Mouse (Mus musculus): ENCODE data around the gene Tbcel. TPM values are rescaled to one million over a fixed set of nuclear protein-coding genes. Genes with fewer than 3 reads are reported as not detected.

Tbcel gene
- polyA plus RNA-seq, 1 experiment from 2014 or later: 6.1 TPM

- 64% methylated on average over 2 of the region's 2 CpGs for WGBS
- H3K4me3 ChIP-seq: no peak overlapping the region
- H3K36me3 ChIP-seq: no peaks in the 10 kb centered on the region
- H3K9ac ChIP-seq: no peak overlapping the region
- H3K9me3 ChIP-seq (replicated peaks): no peaks in the 10 kb centered on the region
- no peak overlapping the region for H3K4me2 ChIP-seq (replicated peaks)
- H3K4me1 ChIP-seq: peaks cover 6% of the 10 kb centered on the region; the same call in 1 of the 2 replicates
- no peak overlapping the region for H3K27ac ChIP-seq
- no peaks in the 10 kb centered on the region for H3K27me3 ChIP-seq
- no peak for ATAC-seq (ENCODE audit: low FRiP score)
These were observed 111.5 kb downstream of the Tbcel start for GRCm38 (mm10) chr9:42396141-42396540.

GRCm38 (mm10) chr9:42394903-42395302, 112.7 kb downstream of the Tbcel start:
- no peak for ATAC-seq (ENCODE audit: low FRiP score)
- 83% methylated on average over 6 of the region's 6 CpGs for WGBS
- no peak overlapping the region for H3K4me3 ChIP-seq
- H3K4me2 ChIP-seq (replicated peaks): no peak overlapping the region
- no peaks in the 10 kb centered on the region for H3K36me3 ChIP-seq
- no peaks in the 10 kb centered on the region for H3K27me3 ChIP-seq
- peaks cover 6% of the 10 kb centered on the region; the same call in 1 of the 2 replicates for H3K4me1 ChIP-seq
- H3K27ac ChIP-seq: no peak overlapping the region
- no peaks in the 10 kb centered on the region for H3K9me3 ChIP-seq (replicated peaks)
- H3K9ac ChIP-seq: no peak overlapping the region

- peaks cover 5% of the 10 kb centered on the region; the same call in 1 of the 2 replicates for H3K4me1 ChIP-seq
- no peak overlapping the region for H3K4me3 ChIP-seq
- no peaks in the 10 kb centered on the region for H3K9me3 ChIP-seq (replicated peaks)
- H3K27ac ChIP-seq: no peak overlapping the region
- 80% methylated on average over 8 of the region's 8 CpGs for WGBS
- no peak overlapping the region for H3K9ac ChIP-seq
- no peaks in the 10 kb centered on the region for H3K27me3 ChIP-seq
- ATAC-seq (ENCODE audit: low FRiP score): no peak
- H3K4me2 ChIP-seq (replicated peaks): no peak overlapping the region
- H3K36me3 ChIP-seq: no peaks in the 10 kb centered on the region
These were observed 113.3 kb downstream of the Tbcel start for GRCm38 (mm10) chr9:42394321-42394720.

DNA sequence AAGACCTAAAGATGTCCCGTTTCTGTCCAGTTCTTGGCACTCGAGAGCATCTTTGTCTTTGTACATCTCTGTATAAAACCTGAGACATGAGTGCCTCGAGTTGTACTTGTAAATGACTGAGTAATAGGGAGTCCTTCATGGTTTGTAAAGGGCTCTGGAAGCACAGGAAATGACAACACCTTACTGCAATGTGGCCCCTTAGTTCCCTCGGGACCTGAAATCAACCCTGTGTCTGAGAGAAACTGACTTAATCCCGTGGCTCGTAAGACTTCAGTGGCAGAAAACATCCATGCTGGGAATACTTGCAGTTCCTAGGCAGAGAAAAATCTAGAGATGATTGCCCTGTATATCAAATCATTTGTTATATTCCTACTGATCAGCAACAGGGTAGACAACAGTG, 114.7 kb downstream of the Tbcel start:
- no peak overlapping the region for H3K27ac ChIP-seq
- 0 out of 2 replicates have a peak, but pooled peaks cover 3% of the 10 kb centered on the region for H3K4me1 ChIP-seq
- H3K27me3 ChIP-seq: no peaks in the 10 kb centered on the region
- H3K9ac ChIP-seq: no peak overlapping the region
- no peak overlapping the region for H3K4me2 ChIP-seq (replicated peaks)
- H3K4me3 ChIP-seq: no peak overlapping the region
- 76% methylated on average over 6 of the region's 6 CpGs for WGBS
- H3K36me3 ChIP-seq: no peaks in the 10 kb centered on the region
- no peaks in the 10 kb centered on the region for H3K9me3 ChIP-seq (replicated peaks)
- ATAC-seq (ENCODE audit: low FRiP score): no peak

- 0 out of 2 replicates have a peak, but pooled peaks cover 3% of the 10 kb centered on the region for H3K4me1 ChIP-seq
- H3K27ac ChIP-seq: no peak overlapping the region
- H3K36me3 ChIP-seq: no peaks in the 10 kb centered on the region
- 0 out of 2 replicates have a peak, but pooled peaks cover 5% of the 10 kb centered on the region for H3K27me3 ChIP-seq
- H3K4me2 ChIP-seq (replicated peaks): no peak overlapping the region
- H3K4me3 ChIP-seq: no peak overlapping the region
- H3K9me3 ChIP-seq (replicated peaks): no peaks in the 10 kb centered on the region
- ATAC-seq (ENCODE audit: low FRiP score): no peak
- no peak overlapping the region for H3K9ac ChIP-seq
- 45% methylated on average over 4 of the region's 4 CpGs for whole genome bisulfite sequencing
These were observed 119.1 kb downstream of the Tbcel start for GRCm38 (mm10) chr9:42388490-42388889.

- Histone ChIP-seq H3K4me1 (peaks cover 4% of the 10 kb centered on the region; the same call in 1 of the 2 replicates), H3K36me3 (no peaks in the 10 kb centered on the region), H3K27ac (no peak overlapping the region), H3K27me3 (0 out of 2 replicates have a peak, but pooled peaks cover 5% of the 10 kb centered on the region), H3K4me3 (no peak overlapping the region), H3K9me3 (replicated peaks) (no peaks in the 10 kb centered on the region), H3K9ac (no peak overlapping the region), H3K4me2 (replicated peaks) (no peak overlapping the region)
- ATAC-seq (ENCODE audit: low FRiP score): no peak
- 76% methylated on average over 8 of the region's 8 CpGs for WGBS
These were observed 120.6 kb downstream of the Tbcel start for GRCm38 (mm10) chr9:42387038-42387437.

- 79% methylated on average over 13 of the region's 13 CpGs for WGBS
These were observed 122.0 kb downstream of the Tbcel start for GRCm38 (mm10) chr9:42385656-42386055.

GRCm38 (mm10) chr9:42382628-42383347, 124.8 kb downstream of the Tbcel start:
- peak; percentile 81 for ATAC-seq (ENCODE audit: low FRiP score)

More at GRCm38 (mm10) chr9:42385656-42386055, 122.0 kb downstream of the Tbcel start:
- Histone ChIP-seq H3K4me2 (replicated peaks) (no peak overlapping the region), H3K4me1 (peaks cover 4% of the 10 kb centered on the region; the same call in 1 of the 2 replicates), H3K9me3 (replicated peaks) (no peaks in the 10 kb centered on the region), H3K36me3 (no peaks in the 10 kb centered on the region), H3K4me3 (no peak overlapping the region), H3K27me3 (0 out of 2 replicates have a peak, but pooled peaks cover 5% of the 10 kb centered on the region), H3K27ac (no peak overlapping the region), H3K9ac (no peak overlapping the region)
- no peak for ATAC-seq (ENCODE audit: low FRiP score)

DNA sequence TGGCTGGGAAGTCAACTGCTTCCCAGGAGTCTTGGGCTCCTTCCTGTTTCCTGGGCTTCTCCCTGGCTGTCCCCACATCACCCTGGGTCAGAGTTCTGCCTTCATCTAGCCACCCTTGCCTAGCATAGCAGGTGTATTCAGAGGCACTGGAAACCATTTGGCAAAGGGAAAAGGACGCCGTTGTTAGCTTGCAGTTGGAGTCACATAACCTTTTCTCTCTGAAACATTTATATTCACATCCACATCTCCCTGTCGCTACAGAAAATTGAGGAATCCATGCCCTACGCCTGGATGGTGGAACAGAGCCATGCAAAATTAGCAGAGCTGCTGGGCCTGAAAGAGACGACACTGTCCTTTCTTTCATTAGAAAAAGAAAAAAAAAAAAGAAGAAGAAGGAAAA, 125.5 kb downstream of the Tbcel start:
- H3K9ac ChIP-seq: no peak overlapping the region
- no peaks in the 10 kb centered on the region for H3K9me3 ChIP-seq (replicated peaks)
- H3K4me2 ChIP-seq (replicated peaks): no peak overlapping the region
- no peaks in the 10 kb centered on the region for H3K36me3 ChIP-seq
- WGBS: 46% methylated on average over 5 of the region's 5 CpGs
- no peak overlapping the region for H3K27ac ChIP-seq
- H3K27me3 ChIP-seq: 0 out of 2 replicates have a peak, but pooled peaks cover 5% of the 10 kb centered on the region
- no peak overlapping the region for H3K4me3 ChIP-seq
- peaks cover 4% of the 10 kb centered on the region; the same call in 1 of the 2 replicates for H3K4me1 ChIP-seq
- no peak for ATAC-seq (ENCODE audit: low FRiP score)

More at GRCm38 (mm10) chr9:42382628-42383347, 124.8 kb downstream of the Tbcel start:
- Histone ChIP-seq H3K27ac (no peak overlapping the region), H3K4me2 (replicated peaks) (no peak overlapping the region), H3K4me3 (no peak overlapping the region), H3K4me1 (peaks cover 4% of the 10 kb centered on the region; the same call in 1 of the 2 replicates), H3K36me3 (no peaks in the 10 kb centered on the region), H3K27me3 (0 out of 2 replicates have a peak, but pooled peaks cover 5% of the 10 kb centered on the region), H3K9me3 (replicated peaks) (no peaks in the 10 kb centered on the region), H3K9ac (no peak overlapping the region)
- 69% methylated on average over 8 of the region's 8 CpGs for WGBS

- H3K4me3 ChIP-seq: no peak overlapping the region
- no peak overlapping the region for H3K27ac ChIP-seq
- no peak overlapping the region for H3K9ac ChIP-seq
- no peaks in the 10 kb centered on the region for H3K27me3 ChIP-seq
- peaks cover 4% of the 10 kb centered on the region; the same call in 1 of the 2 replicates for H3K4me1 ChIP-seq
- H3K9me3 ChIP-seq (replicated peaks): no peaks in the 10 kb centered on the region
- no peaks in the 10 kb centered on the region for H3K36me3 ChIP-seq
- 91% methylated on average over 4 of the region's 4 CpGs for WGBS
- H3K4me2 ChIP-seq (replicated peaks): no peak overlapping the region
- ATAC-seq (ENCODE audit: low FRiP score): no peak
These were observed 129.5 kb downstream of the Tbcel start for GRCm38 (mm10) chr9:42378071-42378470.

DNA sequence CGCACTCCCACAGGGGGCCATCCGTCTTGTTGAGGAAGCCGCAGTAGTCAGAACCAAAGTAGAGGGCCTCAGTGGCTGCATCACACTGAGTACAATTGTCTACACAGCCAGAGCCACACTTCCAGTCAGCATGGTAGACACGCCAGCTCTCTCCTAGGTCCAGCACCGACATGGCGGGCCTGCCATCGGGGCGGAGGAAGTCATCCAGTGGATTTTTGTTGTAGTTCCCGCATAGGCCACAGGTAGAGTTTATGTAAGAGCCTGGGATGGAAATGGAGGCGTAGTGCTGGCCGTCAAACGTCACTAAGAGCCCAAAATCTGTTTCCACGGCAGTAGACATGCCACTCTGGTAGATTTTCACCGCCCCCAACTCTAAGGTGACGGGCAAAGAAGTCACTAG, 130.0 kb downstream of the Tbcel start:
- no peaks in the 10 kb centered on the region for H3K36me3 ChIP-seq
- H3K27ac ChIP-seq: no peak overlapping the region
- no peak overlapping the region for H3K4me3 ChIP-seq
- H3K9me3 ChIP-seq (replicated peaks): no peaks in the 10 kb centered on the region
- H3K27me3 ChIP-seq: no peaks in the 10 kb centered on the region
- H3K4me1 ChIP-seq: peaks cover 4% of the 10 kb centered on the region; the same call in 1 of the 2 replicates
- H3K9ac ChIP-seq: no peak overlapping the region
- no peak overlapping the region for H3K4me2 ChIP-seq (replicated peaks)
- WGBS: 91% methylated on average over 15 of the region's 15 CpGs
- ATAC-seq (ENCODE audit: low FRiP score): no peak

- H3K4me1 ChIP-seq: no peaks in the 10 kb centered on the region
- H3K4me2 ChIP-seq (replicated peaks): no peak overlapping the region
- ATAC-seq (ENCODE audit: low FRiP score): no peak
- no peak overlapping the region for H3K27ac ChIP-seq
- 86% methylated on average over 6 of the region's 6 CpGs for WGBS
- no peaks in the 10 kb centered on the region for H3K9me3 ChIP-seq (replicated peaks)
- H3K27me3 ChIP-seq: no peaks in the 10 kb centered on the region
- H3K9ac ChIP-seq: no peak overlapping the region
- no peak overlapping the region for H3K4me3 ChIP-seq
- H3K36me3 ChIP-seq: no peaks in the 10 kb centered on the region
These were observed 135.8 kb downstream of the Tbcel start for GRCm38 (mm10) chr9:42371670-42372368.

Measured in hindbrain, embryonic 12.5 days (tissue).